Comparison of ENCODE assay signal across 16 mouse cellular contexts in genomic region chr12:108590131-108590530, GRCm38 (mm10).
"Had no signal": no experiment of that assay in that cellular context is flagged by ENCODE, and none has a peak within 500 bp of the region (broad histone marks: within the 10 kb centered on the region; RNA-seq: fewer than 3 reads in every experiment).

No protein-coding gene starts in this region.

- ATAC-seq: hindbrain, embryonic 16.5 days; inflammation-experienced regulatory T-cells, adult 6 months; intestine, embryonic 15.5 days; intestine, postnatal 0 days; liver, embryonic 12.5 days had no signal

- DNase-seq: gastrocnemius, postnatal 14 days; gastrocnemius, postnatal 36 days; heart, postnatal 10 days; heart, postnatal 4 days; kidney, adult 18-20 months; kidney, adult 8-10 months; kidney, postnatal 10 days; kidney, postnatal 25 days; layer of hippocampus, adult 9-11 months; layer of hippocampus, postnatal 36 days; left cerebral cortex, postnatal 4 days had no signal
